Mouse (Mus musculus) intestine, postnatal 0 days (tissue): ENCODE data around the gene Lin54. TPM values are rescaled to one million over a fixed set of nuclear protein-coding genes. Genes with fewer than 3 reads are reported as not detected.

Experiments used
- ATAC-seq: fragments of 200-750 bp; cut with Nextera tagmentation; 2 replicates; pipeline ENCODE4 v1.8.0; 2017; ENCODE audit warnings: mild to moderate bottlenecking, moderate TSS enrichment, moderate library complexity
- H3K27ac ChIP-seq: fragments of 300-500 bp; sonication (generic); 2 replicates; pipeline ENCODE4 v1.5.1; 2014; ENCODE audit warnings: mild to moderate bottlenecking, low read depth, low read length, moderate library complexity
- H3K27me3 ChIP-seq: fragments of 300-500 bp; sonication (generic); replicated peaks from 2 replicates; pipeline ENCODE4 v1.6.1; 2014; ENCODE audit warnings: low read length, mixed read lengths; ENCODE audit not compliant: control insufficient read depth, insufficient read depth
- H3K36me3 ChIP-seq: fragments of 300-500 bp; sonication (generic); 2 replicates; pipeline ENCODE4 v1.6.1; 2014; ENCODE audit warnings: mild to moderate bottlenecking, moderate library complexity; ENCODE audit not compliant: control insufficient read depth, insufficient read depth
- H3K4me1 ChIP-seq: fragments of 300-500 bp; sonication (generic); replicated peaks from 2 replicates; pipeline ENCODE4 v1.6.1; 2014; ENCODE audit warnings: antibody characterized with exemption, low read length, mixed read lengths; ENCODE audit not compliant: control insufficient read depth, insufficient read depth
- H3K4me2 ChIP-seq: fragments of 300-500 bp; sonication (generic); replicated peaks from 2 replicates; pipeline ENCODE4 v1.6.1; 2014; ENCODE audit warnings: low read depth, mild to moderate bottlenecking, moderate library complexity
- H3K4me3 ChIP-seq: fragments of 300-500 bp; sonication (generic); 2 replicates; pipeline ENCODE4 v1.5.1; 2014; ENCODE audit warnings: low read depth, low read length
- H3K9ac ChIP-seq: fragments of 300-500 bp; sonication (generic); 2 replicates; pipeline ENCODE4 v1.6.1; 2014; ENCODE audit warnings: mild to moderate bottlenecking, low read depth, low read length
- H3K9me3 ChIP-seq: fragments of 300-500 bp; sonication (generic); 2 replicates; pipeline ENCODE4 v1.6.1; 2016; ENCODE audit warnings: mixed run types; ENCODE audit not compliant: control insufficient read depth
- CTCF ChIP-seq: sonication (generic); IDR thresholded peaks from 2 replicates; pipeline ENCODE4 v1.5.1; 2016; ENCODE audit warnings: low read depth, mild to moderate bottlenecking, control low read depth, antibody characterized with exemption, moderate library complexity
- WGBS: fragments of 180-500 bp; shearing (Covaris S2); extraction: QIAGEN DNeasy Blood & Tissue Kit; methylation state at CpG from one replicate; pipeline ENCODE4 v1.1.7; 2014; 5-methylcytosine and 5-hydroxymethylcytosine counted together
- polyA plus RNA-seq: library from polyadenylated mRNA; unstranded; fragments of >200 nt; fragmentation: Nextera tagmentation; extraction: Ambion mirVana; gene quantifications from 2 replicates; pipeline ENCODE4 v1.2.1, GENCODE M21; 2015

The Lin54 gene
- polyA plus RNA-seq, 1 experiment from 2014 or later = 7.0 TPM

- Histone ChIP-seq H3K36me3 (no peaks in the 10 kb centered on the region), H3K9ac (peak overlapping the region; percentile 62), H3K27ac (peak overlapping the region; percentile 70), H3K4me2 (peak overlapping the region; percentile 90), H3K4me1 (peaks cover 8% of the 10 kb centered on the region), H3K27me3 (no peaks in the 10 kb centered on the region), H3K4me3 (peak overlapping the region; percentile 73), H3K9me3 (no peaks in the 10 kb centered on the region)
- under 1% methylated on average over 46 of the region's 46 CpGs for WGBS
- ATAC-seq = peak; percentile 82
- no peak for TF ChIP-seq CTCF
Measured at GRCm38 (mm10) chr5:100498436-100499180, 1.8 kb downstream of the Lin54 start.

GRCm38 (mm10) chr5:100491704-100492103 is 8.7 kb downstream of the Lin54 start:
- 49% methylated on average over 4 of the region's 4 CpGs for WGBS
- H3K4me1 ChIP-seq = no peaks in the 10 kb centered on the region
- H3K27me3 ChIP-seq = no peaks in the 10 kb centered on the region
- no peak overlapping the region for H3K4me3 ChIP-seq
- no peak overlapping the region for H3K4me2 ChIP-seq
- H3K9me3 ChIP-seq = no peaks in the 10 kb centered on the region
- no peak for ATAC-seq
- H3K27ac ChIP-seq = no peak overlapping the region
- no peak for TF ChIP-seq CTCF
- H3K9ac ChIP-seq = no peak overlapping the region
- H3K36me3 ChIP-seq = no peaks in the 10 kb centered on the region

GRCm38 (mm10) chr5:100489340-100489739 is 11.1 kb downstream of the Lin54 start:
- WGBS = 43% methylated on average over 2 of the region's 2 CpGs
- H3K27ac ChIP-seq = no peak overlapping the region

GRCm38 (mm10) chr5:100488231-100488630 is 12.2 kb downstream of the Lin54 start:
- Histone ChIP-seq H3K4me3 (no peak overlapping the region), H3K27me3 (no peaks in the 10 kb centered on the region), H3K36me3 (no peaks in the 10 kb centered on the region; the same call in 1 of the 2 replicates), H3K9ac (no peak overlapping the region), H3K27ac (no peak overlapping the region), H3K9me3 (no peaks in the 10 kb centered on the region), H3K4me1 (no peaks in the 10 kb centered on the region), H3K4me2 (no peak overlapping the region)
- ATAC-seq = no peak
- WGBS = 97% methylated on average over 3 of the region's 3 CpGs
- TF ChIP-seq CTCF = no peak

More at GRCm38 (mm10) chr5:100489340-100489739, 11.1 kb downstream of the Lin54 start:
- no peak overlapping the region for H3K9ac ChIP-seq
- ATAC-seq = no peak
- H3K4me2 ChIP-seq = no peak overlapping the region
- H3K9me3 ChIP-seq = no peaks in the 10 kb centered on the region
- H3K4me1 ChIP-seq = no peaks in the 10 kb centered on the region
- no peak overlapping the region for H3K4me3 ChIP-seq
- TF ChIP-seq CTCF = no peak
- no peaks in the 10 kb centered on the region for H3K27me3 ChIP-seq
- H3K36me3 ChIP-seq = no peaks in the 10 kb centered on the region

- 76% methylated on average over 2 of the region's 2 CpGs for WGBS
- Histone ChIP-seq H3K9me3 (no peaks in the 10 kb centered on the region), H3K36me3 (no peaks in the 10 kb centered on the region; the same call in 1 of the 2 replicates), H3K4me1 (no peaks in the 10 kb centered on the region), H3K27me3 (no peaks in the 10 kb centered on the region), H3K9ac (no peak overlapping the region), H3K4me3 (no peak overlapping the region), H3K4me2 (no peak overlapping the region), H3K27ac (no peak overlapping the region)
- TF ChIP-seq CTCF = no peak
- no peak for ATAC-seq
Measured at GRCm38 (mm10) chr5:100487120-100487519, 13.3 kb downstream of the Lin54 start.

GRCm38 (mm10) chr5:100483569-100483968 is 16.9 kb downstream of the Lin54 start:
- no peak for ATAC-seq
- no peak overlapping the region for H3K9ac ChIP-seq
- no peak overlapping the region for H3K4me2 ChIP-seq
- H3K36me3 ChIP-seq = peaks cover 7% of the 10 kb centered on the region
- no peaks in the 10 kb centered on the region for H3K4me1 ChIP-seq
- H3K4me3 ChIP-seq = no peak overlapping the region
- TF ChIP-seq CTCF = no peak
- H3K27ac ChIP-seq = no peak overlapping the region
- H3K27me3 ChIP-seq = no peaks in the 10 kb centered on the region
- no peaks in the 10 kb centered on the region for H3K9me3 ChIP-seq
